Mouse (Mus musculus): Measurements from ENCODE around the gene Dtx3. TPM values are rescaled to one million over a fixed set of nuclear protein-coding genes. Genes with fewer than 3 reads are reported as not detected.
A peak's percentile ranks its signal among the peaks of the same experiment; 100 is the strongest.

Gene Dtx3
- polyA plus RNA-seq, 1 experiment from 2014 or later, result 83.0 TPM

DNA sequence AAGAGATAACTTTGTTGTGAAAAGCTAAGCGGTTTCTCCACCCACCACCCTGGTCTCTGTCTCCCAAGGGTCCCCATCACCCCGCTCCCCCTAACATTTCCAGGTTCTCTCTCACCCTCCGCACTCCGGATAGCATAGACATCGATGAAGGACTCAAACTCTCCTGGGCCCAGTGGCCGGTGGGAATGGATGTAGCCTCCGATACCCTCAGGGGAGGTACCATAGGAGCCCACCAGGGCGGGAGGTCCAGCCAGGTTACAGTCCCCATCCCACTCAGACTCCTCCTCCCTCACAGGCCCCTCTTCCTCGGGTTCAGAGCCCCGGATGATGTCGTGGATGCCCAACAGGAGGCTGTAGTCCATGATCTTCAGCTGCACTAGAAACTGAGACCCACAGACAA, 3.9 kb upstream of the Dtx3 start:
- Histone ChIP-seq H3K4me2 (no peak overlapping the region), H3K9me3 (replicated peaks; ENCODE audit: control insufficient read depth, low read length) (no peaks in the 10 kb centered on the region), H3K27ac (ENCODE audit: low read depth, low read length) (no peak overlapping the region), H3K27me3 (ENCODE audit: control insufficient read depth, insufficient read depth, low read length) (no peaks in the 10 kb centered on the region), H3K4me1 (ENCODE audit: control insufficient read depth, insufficient read depth, low read length) (peaks cover 15% of the 10 kb centered on the region), H3K36me3 (ENCODE audit: control insufficient read depth, insufficient read depth, low read length) (peaks cover 9% of the 10 kb centered on the region), H3K9ac (ENCODE audit: low read depth, low read length) (no peak overlapping the region), H3K4me3 (ENCODE audit: low read depth, low read length) (no peak overlapping the region)
- ATAC-seq (replicated peaks; ENCODE audit: insufficient number of reproducible peaks, low FRiP score, low TSS enrichment), result no peak
- 83% methylated on average over 11 of the region's 11 CpGs for WGBS (ENCODE audit: insufficient replicate concordance)

DNA sequence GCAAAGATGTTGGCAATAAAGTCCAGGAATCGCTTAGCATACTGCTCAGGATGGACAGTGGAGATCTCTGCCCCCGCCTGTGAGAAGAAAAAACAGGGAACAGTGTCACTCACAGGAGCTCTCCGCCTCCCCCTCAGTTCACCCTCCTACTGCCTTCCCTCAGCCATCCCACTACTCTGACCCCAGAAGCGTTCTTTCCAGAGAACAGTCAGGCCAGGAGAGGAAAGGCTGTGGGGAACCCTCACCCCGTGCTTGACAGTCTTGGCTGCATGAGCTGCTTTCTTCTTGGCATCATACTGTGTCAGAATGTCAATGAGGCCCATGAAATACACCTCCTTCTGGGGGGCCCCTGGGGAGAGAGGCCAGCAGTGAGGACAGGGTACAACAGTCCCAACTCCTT, 3.5 kb upstream of the Dtx3 start:
- WGBS (ENCODE audit: insufficient replicate concordance), result 76% methylated on average over 5 of the region's 5 CpGs
- H3K9me3 ChIP-seq (replicated peaks; ENCODE audit: control insufficient read depth, low read length), result no peaks in the 10 kb centered on the region
- H3K36me3 ChIP-seq (ENCODE audit: control insufficient read depth, insufficient read depth, low read length), result peaks cover 9% of the 10 kb centered on the region
- no peak overlapping the region for H3K9ac ChIP-seq (ENCODE audit: low read depth, low read length)
- no peak overlapping the region for H3K4me3 ChIP-seq (ENCODE audit: low read depth, low read length)
- H3K27me3 ChIP-seq (ENCODE audit: control insufficient read depth, insufficient read depth, low read length), result no peaks in the 10 kb centered on the region
- H3K4me2 ChIP-seq, result no peak overlapping the region
- no peak overlapping the region for H3K27ac ChIP-seq (ENCODE audit: low read depth, low read length)
- H3K4me1 ChIP-seq (ENCODE audit: control insufficient read depth, insufficient read depth, low read length), result peaks cover 18% of the 10 kb centered on the region
- no peak for ATAC-seq (replicated peaks; ENCODE audit: insufficient number of reproducible peaks, low FRiP score, low TSS enrichment)

DNA sequence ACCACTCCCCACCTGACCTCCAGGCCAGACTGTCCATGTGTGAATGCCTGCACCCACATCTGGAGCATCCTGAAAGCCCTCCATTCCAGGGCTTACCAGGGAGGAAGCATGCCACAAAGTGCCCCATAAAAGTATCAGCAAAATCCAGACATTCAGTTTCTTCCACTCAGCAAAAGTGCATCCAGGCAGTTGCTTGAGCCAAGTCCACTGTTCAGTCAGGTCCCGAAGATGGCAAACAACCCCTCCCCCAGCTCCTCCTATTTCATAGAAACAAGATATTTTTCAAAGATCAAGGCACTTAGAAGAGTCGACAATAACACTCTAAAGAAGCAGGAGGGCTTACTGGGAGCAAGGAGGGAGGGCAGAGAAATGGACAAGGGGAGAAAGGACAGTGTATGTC, 3.0 kb upstream of the Dtx3 start:
- H3K4me1 ChIP-seq (ENCODE audit: control insufficient read depth, insufficient read depth, low read length), result peaks cover 16% of the 10 kb centered on the region
- H3K4me3 ChIP-seq (ENCODE audit: low read depth, low read length), result no peak overlapping the region
- ATAC-seq (replicated peaks; ENCODE audit: insufficient number of reproducible peaks, low FRiP score, low TSS enrichment), result no peak
- no peak overlapping the region for H3K4me2 ChIP-seq
- H3K27ac ChIP-seq (ENCODE audit: low read depth, low read length), result no peak overlapping the region
- WGBS (ENCODE audit: insufficient replicate concordance), result 75% methylated on average over 2 of the region's 2 CpGs
- no peaks in the 10 kb centered on the region for H3K9me3 ChIP-seq (replicated peaks; ENCODE audit: control insufficient read depth, low read length)
- no peaks in the 10 kb centered on the region for H3K27me3 ChIP-seq (ENCODE audit: control insufficient read depth, insufficient read depth, low read length)
- H3K9ac ChIP-seq (ENCODE audit: low read depth, low read length), result no peak overlapping the region
- peaks cover 6% of the 10 kb centered on the region for H3K36me3 ChIP-seq (ENCODE audit: control insufficient read depth, insufficient read depth, low read length)

- Histone ChIP-seq H3K4me1 (ENCODE audit: control insufficient read depth, insufficient read depth, low read length) (peaks cover 16% of the 10 kb centered on the region), H3K27ac (ENCODE audit: low read depth, low read length) (0 out of 2 replicates have a peak overlapping the region, but pooled peaks have one; percentile 22), H3K4me3 (ENCODE audit: low read depth, low read length) (no peak overlapping the region), H3K4me2 (no peak overlapping the region), H3K9ac (ENCODE audit: low read depth, low read length) (no peak overlapping the region), H3K27me3 (ENCODE audit: control insufficient read depth, insufficient read depth, low read length) (no peaks in the 10 kb centered on the region), H3K36me3 (ENCODE audit: control insufficient read depth, insufficient read depth, low read length) (peaks cover 6% of the 10 kb centered on the region), H3K9me3 (replicated peaks; ENCODE audit: control insufficient read depth, low read length) (no peaks in the 10 kb centered on the region)
- ATAC-seq (replicated peaks; ENCODE audit: insufficient number of reproducible peaks, low FRiP score, low TSS enrichment), result no peak
- 87% methylated on average over 11 of the region's 11 CpGs for WGBS (ENCODE audit: insufficient replicate concordance)
Measured at GRCm38 (mm10) chr10:127197505-127198110, 2.1 kb upstream of the Dtx3 start.

- peaks cover 16% of the 10 kb centered on the region for H3K4me1 ChIP-seq (ENCODE audit: control insufficient read depth, insufficient read depth, low read length)
- H3K4me3 ChIP-seq (ENCODE audit: low read depth, low read length), result no peak overlapping the region
- H3K9ac ChIP-seq (ENCODE audit: low read depth, low read length), result no peak overlapping the region
- H3K4me2 ChIP-seq, result no peak overlapping the region
- no peak for ATAC-seq (replicated peaks; ENCODE audit: insufficient number of reproducible peaks, low FRiP score, low TSS enrichment)
- H3K9me3 ChIP-seq (replicated peaks; ENCODE audit: control insufficient read depth, low read length), result no peaks in the 10 kb centered on the region
- 0 out of 2 replicates have a peak overlapping the region, but pooled peaks have one; percentile 22 for H3K27ac ChIP-seq (ENCODE audit: low read depth, low read length)
- no peaks in the 10 kb centered on the region for H3K27me3 ChIP-seq (ENCODE audit: control insufficient read depth, insufficient read depth, low read length)
- 91% methylated on average over 8 of the region's 8 CpGs for WGBS (ENCODE audit: insufficient replicate concordance)
- peaks cover 4% of the 10 kb centered on the region for H3K36me3 ChIP-seq (ENCODE audit: control insufficient read depth, insufficient read depth, low read length)
Measured at GRCm38 (mm10) chr10:127197104-127197503, 1.6 kb upstream of the Dtx3 start.

GRCm38 (mm10) chr10:127196392-127196791, 864 bp upstream of the Dtx3 start:
- no peaks in the 10 kb centered on the region for H3K27me3 ChIP-seq (ENCODE audit: control insufficient read depth, insufficient read depth, low read length)

DNA sequence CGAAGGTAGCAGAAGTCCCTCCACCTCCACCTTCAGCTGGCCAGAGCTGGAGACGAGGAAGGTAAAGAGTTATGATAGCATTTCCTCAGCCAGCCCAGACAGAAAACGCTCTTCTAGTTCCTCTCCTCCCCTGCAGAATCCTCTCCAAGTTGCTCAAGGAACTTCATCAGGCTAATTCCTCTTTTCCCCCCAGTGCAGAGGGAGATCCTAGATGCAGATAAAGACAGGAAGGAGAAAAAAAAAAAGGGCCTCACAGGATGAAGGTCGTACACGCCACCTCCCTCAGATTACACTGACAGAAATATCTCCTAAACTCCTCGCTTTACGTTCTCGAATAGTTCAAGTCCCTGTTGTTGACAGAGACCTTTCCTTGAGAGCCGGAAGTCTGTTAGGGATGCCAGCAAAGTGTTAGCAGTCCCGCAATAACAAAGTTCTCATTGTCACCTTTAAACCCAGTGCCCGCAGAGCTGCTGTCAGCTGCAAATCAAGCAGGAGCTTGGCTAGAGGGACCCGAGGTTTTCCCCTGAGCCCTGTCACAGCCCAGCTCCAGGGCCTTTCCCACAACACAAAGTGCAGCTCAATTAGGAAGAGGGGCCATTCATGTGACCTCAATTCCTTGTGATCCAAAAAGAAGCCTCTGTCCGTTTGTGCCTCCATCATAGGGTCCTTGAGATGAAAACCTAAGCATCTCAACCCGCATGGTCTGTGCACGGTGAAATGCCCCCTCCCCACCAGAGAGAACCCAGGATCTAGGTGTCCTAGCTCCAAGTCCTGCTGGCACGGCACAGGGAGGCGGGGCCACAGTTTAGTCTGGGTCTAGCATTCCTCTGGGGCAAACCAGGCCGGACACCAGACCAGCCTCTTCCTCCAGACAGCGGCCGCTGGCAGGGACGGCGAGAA, 850 bp downstream of the Dtx3 start:
- 8% methylated on average over 22 of the region's 22 CpGs for WGBS (ENCODE audit: insufficient replicate concordance)
- H3K4me1 ChIP-seq (ENCODE audit: control insufficient read depth, insufficient read depth, low read length), result peaks cover 33% of the 10 kb centered on the region
- no peak for ATAC-seq (replicated peaks; ENCODE audit: insufficient number of reproducible peaks, low FRiP score, low TSS enrichment)

More at GRCm38 (mm10) chr10:127196392-127196791, 864 bp upstream of the Dtx3 start:
- Histone ChIP-seq H3K4me1 (ENCODE audit: control insufficient read depth, insufficient read depth, low read length) (peaks cover 18% of the 10 kb centered on the region), H3K9me3 (replicated peaks; ENCODE audit: control insufficient read depth, low read length) (no peaks in the 10 kb centered on the region), H3K4me2 (peak overlapping the region; percentile 96), H3K4me3 (ENCODE audit: low read depth, low read length) (peak overlapping the region; percentile 94), H3K9ac (ENCODE audit: low read depth, low read length) (peak overlapping the region; percentile 95), H3K27ac (ENCODE audit: low read depth, low read length) (peak overlapping the region; percentile 94), H3K36me3 (ENCODE audit: control insufficient read depth, insufficient read depth, low read length) (0 out of 2 replicates have a peak, but pooled peaks cover 2% of the 10 kb centered on the region)
- WGBS (ENCODE audit: insufficient replicate concordance), result 6% methylated on average over 5 of the region's 5 CpGs
- ATAC-seq (replicated peaks; ENCODE audit: insufficient number of reproducible peaks, low FRiP score, low TSS enrichment), result peak; percentile 67

DNA sequence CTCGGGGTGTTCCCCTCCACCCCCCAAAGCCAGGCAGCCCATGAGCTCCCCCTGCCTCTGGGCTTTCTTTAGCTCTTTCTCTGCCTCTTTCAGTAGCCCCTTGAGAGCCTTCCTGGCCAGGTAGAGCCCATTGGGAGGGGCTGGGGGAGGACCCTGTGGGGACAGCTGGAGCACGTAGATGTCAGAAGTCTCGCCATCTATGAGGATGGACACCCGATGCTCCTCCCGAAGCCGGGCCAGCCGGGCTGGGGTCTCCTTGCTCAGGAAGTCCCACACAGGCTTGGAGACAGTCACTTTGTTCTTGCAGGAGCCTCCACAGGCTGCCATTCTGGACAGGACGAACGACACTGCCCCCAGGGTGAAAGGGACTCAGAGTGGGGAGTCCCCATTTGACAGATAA, 2.5 kb downstream of the Dtx3 start:
- 0 out of 2 replicates have a peak, but pooled peaks cover 2% of the 10 kb centered on the region for H3K36me3 ChIP-seq (ENCODE audit: control insufficient read depth, insufficient read depth, low read length)
- peaks cover 46% of the 10 kb centered on the region for H3K4me1 ChIP-seq (ENCODE audit: control insufficient read depth, insufficient read depth, low read length)
- no peaks in the 10 kb centered on the region for H3K9me3 ChIP-seq (replicated peaks; ENCODE audit: control insufficient read depth, low read length)
- no peak overlapping the region for H3K27ac ChIP-seq (ENCODE audit: low read depth, low read length)
- no peaks in the 10 kb centered on the region for H3K27me3 ChIP-seq (ENCODE audit: control insufficient read depth, insufficient read depth, low read length)
- no peak overlapping the region for H3K4me3 ChIP-seq (ENCODE audit: low read depth, low read length)
- WGBS (ENCODE audit: insufficient replicate concordance), result 85% methylated on average over 9 of the region's 9 CpGs
- H3K9ac ChIP-seq (ENCODE audit: low read depth, low read length), result no peak overlapping the region
- no peak for ATAC-seq (replicated peaks; ENCODE audit: insufficient number of reproducible peaks, low FRiP score, low TSS enrichment)
- H3K4me2 ChIP-seq, result no peak overlapping the region

More for the DNA sequence above, 850 bp downstream of the Dtx3 start:
- Histone ChIP-seq H3K4me3 (ENCODE audit: low read depth, low read length) (peak overlapping the region; percentile 94), H3K27ac (ENCODE audit: low read depth, low read length) (peak overlapping the region; percentile 94), H3K27me3 (ENCODE audit: control insufficient read depth, insufficient read depth, low read length) (no peaks in the 10 kb centered on the region), H3K4me2 (peak overlapping the region; percentile 96), H3K9ac (ENCODE audit: low read depth, low read length) (peak overlapping the region; percentile 95), H3K36me3 (ENCODE audit: control insufficient read depth, insufficient read depth, low read length) (0 out of 2 replicates have a peak, but pooled peaks cover 2% of the 10 kb centered on the region), H3K9me3 (replicated peaks; ENCODE audit: control insufficient read depth, low read length) (no peaks in the 10 kb centered on the region)

All from heart, embryonic 11.5 days (tissue).